Mouse (Mus musculus): ENCODE data around the gene Ltb4r2.

The Ltb4r2 gene

GRCm38 (mm10) chr14:55781310-55781709 lies 20.1 kb downstream of the Ltb4r2 start:
- peak; percentile 77 for DNase-seq (ENCODE audit: low read depth, low spot score)

DNA sequence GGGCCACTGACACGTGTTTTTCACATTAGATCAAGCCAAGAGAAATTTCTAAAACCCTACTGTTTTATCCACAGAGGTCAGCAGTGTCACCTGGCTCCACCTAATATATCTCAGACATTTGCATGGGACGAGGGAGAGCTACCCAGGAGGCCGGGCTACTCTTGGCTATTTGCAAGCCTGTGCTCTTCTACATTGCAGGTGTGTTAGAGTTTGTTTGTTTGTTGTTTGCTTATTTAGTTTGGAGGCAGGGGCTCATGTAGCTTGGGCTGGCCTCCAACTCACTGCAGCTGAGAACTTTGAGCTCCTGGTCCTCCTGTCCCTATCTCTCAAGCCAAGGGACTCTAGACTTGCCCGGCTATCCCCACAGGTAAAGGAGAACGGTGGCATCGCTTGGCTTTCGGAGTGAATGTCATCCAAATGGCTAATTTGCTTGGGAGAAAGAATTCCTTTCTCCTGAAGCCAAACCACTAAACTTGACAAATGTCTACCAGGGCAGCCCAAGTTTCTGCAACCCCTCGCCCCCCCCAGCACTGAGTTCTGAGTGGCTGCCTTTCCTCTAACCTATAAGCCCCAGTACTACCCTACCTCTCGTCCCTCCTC lies 21.2 kb downstream of the Ltb4r2 start:
- no peak for DNase-seq (ENCODE audit: low read depth, low spot score)

- DNase-seq (ENCODE audit: low read depth, low spot score), result peak; percentile 66
Observed at GRCm38 (mm10) chr14:55783171-55783957, 22.1 kb downstream of the Ltb4r2 start.

GRCm38 (mm10) chr14:55783958-55784235 lies 22.7 kb downstream of the Ltb4r2 start, which contains the start of gene Adcy4:
Gene Adcy4 (minus strand): TSS chr14:55784095.
- DNase-seq (ENCODE audit: low read depth, low spot score), result no peak

DNA sequence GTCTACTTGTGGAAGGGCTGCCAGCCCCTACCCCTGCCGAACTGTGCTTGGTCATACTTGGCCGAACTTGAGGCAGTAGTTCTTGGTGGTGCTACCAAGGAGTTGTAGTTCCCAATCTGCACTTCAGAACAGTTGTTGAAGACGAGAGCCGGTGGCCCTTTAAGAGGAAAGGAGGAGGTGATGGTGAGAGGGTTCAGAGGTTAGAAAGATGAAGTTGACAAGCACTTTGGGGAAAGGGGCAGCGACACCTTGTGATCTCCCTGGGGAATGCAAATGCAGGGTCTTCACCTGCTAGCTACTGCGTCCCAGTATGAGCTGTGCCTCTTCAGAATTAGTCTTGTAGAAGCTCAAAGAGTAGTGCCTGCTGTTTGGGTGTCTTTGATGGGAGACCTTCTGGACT lies 24.0 kb downstream of the Ltb4r2 start:
- no peak for DNase-seq (ENCODE audit: low read depth, low spot score)

GRCm38 (mm10) chr14:55787731-55788130 lies 26.5 kb downstream of the Ltb4r2 start:
- no peak for DNase-seq (ENCODE audit: low read depth, low spot score)

DNA sequence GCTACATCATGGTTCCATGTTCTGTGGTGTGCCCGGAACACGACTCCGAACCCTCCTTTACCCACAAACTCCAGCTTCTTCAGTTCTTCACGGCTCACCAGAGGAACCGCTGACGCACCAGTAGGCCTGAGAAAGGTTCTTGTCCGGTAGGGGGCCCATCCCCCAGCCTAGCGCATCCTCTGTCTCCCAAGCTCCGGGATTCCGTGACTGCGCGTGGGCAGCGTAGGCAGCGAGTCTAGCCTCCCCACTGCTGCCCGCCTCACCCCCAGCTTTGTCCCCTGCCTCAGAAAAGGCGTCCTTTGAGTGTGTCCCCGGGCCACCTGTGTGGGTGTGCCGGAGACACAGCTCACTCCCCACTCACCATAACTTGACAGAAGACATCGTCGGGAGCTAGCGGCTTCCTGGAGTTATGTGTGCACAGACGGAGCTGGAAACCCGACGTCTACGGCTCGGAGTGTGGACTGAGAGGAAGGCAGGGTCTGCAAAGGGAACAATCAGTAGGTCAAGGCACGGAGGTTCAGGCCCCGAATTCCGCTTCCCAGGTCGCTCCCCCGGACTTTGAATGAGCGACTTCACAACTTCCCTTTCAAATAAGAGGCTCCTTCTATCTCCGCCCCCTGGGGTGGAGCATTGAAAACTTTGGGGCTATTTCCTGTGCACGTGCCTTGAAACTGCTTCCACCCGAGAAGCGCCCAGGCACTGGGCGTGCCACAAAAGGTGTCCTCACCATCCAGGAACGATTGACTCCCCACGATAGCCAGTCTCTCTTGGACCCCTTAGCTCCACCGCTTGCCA lies 27.2 kb downstream of the Ltb4r2 start, which contains the start of gene Ripk3:
Gene Ripk3 (minus strand): TSS at position 610 of the 795 bp plus-strand sequence.
- DNase-seq (ENCODE audit: low read depth, low spot score), result no peak

DNA sequence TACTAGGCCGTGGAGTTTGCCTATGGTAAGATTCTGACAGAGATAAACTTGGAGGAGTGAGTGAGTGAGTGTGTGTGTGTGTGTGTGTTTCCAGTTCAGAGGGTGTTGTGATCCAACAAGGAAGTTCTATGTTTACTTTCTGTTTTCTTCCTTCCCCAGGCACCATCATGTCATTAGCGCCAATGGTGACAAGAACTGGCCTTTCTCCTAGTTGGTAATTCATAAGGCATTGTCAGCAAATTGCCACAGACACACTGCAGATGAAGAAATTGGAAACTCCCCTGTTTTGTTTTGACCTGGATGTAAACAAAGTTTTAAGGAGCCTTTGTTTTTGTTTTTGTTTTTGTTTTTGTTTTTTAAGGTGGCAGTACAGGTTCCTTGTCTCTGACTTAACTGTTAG lies 32.2 kb downstream of the Ltb4r2 start:
- no peak for DNase-seq (ENCODE audit: low read depth, low spot score)

DNA sequence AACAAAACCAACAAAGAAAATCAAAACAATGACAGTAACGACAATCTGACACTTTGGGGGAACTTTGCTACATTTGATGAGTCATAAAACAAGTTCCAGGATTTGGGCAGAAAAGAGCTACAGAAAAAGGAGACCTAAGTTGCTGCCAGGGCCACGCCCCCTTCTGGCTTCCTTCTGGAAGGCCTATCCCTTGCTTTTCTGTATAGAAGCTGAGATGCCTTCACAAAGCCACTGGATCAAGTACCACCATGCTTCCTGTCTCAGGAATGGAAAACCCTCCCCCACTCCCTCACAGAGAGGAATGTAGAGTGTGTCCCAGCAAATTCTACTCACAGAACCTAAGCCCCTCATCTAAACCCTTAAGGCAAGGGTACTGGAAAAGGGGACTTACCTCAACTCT lies 32.7 kb downstream of the Ltb4r2 start:
- no peak for DNase-seq (ENCODE audit: low read depth, low spot score)

DNA sequence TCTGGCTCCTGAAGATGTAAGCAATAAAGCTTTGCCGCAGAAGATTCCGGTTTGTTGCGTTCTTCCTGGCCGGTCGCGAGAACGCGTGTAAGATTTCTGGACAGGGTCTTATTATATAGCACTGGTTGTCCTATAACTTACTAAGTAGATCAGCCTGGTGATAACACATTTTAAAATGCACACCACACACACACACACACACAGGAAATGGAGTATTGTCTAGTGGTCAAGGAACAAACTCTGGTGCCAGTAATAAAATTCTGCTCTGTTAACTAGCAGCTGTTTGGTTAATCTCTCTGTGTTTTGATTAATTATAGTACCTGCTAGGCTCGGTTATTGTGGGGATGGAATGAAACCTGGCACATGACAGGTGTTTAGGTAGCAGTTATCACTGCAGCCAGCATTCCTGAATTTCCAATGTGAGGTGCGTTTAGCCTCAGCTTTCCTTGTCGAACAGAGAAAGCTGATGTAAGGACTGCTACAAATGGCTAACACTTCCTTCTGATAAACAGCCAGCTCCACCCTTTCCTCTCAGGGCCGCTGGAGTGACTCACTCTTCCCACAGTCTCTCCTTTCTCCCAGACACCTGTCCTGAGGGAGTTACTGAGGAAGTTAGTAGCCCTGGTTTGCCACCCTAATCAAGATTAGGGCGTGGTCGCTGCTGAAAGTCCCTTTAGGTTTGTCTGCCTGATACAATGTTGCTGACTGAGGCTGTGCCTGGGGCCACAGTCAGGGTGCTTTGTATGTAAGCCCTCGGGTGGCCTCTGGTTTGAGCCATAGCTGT lies 34.3 kb downstream of the Ltb4r2 start:
- no peak for DNase-seq (ENCODE audit: low read depth, low spot score)

Data from skeletal muscle tissue, adult 2 months (tissue).